Mouse (Mus musculus): ENCODE measurements around the gene Sptan1.

GRCm38 (mm10) chr2:29940073-29940472, 25.3 kb upstream of the Sptan1 start:
- TF ChIP-seq CTCF (IDR thresholded peaks at IDR 0.05; ENCODE audit: borderline replicate concordance, insufficient read depth, low read depth, low read length) = no peak
- TF ChIP-seq POLR2A (IDR thresholded peaks at IDR 0.05; ENCODE audit: borderline replicate concordance, insufficient read depth, low read length) = no peak
